Comparison of ENCODE assay signal across 15 mouse cellular contexts in the genomic region with DNA sequence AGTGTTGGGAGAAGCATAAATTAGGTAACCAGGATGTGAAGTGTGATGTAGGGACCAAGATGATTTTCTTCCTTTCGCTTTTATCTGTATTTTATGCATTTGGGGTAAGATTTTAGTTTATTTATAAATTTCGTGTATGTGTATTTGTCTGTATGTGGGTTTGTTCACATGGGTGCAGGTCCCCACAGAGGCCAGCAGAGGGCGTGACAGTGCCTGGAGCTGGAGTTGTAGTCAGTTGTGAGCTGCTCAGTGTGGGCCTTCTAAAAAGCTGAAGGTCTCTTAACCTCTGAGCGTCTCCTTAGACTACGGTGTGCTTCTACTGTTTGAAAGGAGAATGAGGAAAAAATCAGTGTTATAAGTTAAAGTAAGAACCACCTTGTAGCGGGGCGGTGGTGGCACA. TPM values are rescaled to one million over a fixed set of nuclear protein-coding genes. Genes with fewer than 3 reads are reported as not detected.
DNase-seq lines count a peak whose midpoint lies in the region; ATAC-seq and TF ChIP-seq lines count a peak whose summit lies in the region.
"Had no signal": no experiment of that assay in that cellular context is flagged by ENCODE, and none has a peak within 500 bp of the region (broad histone marks: within the 10 kb centered on the region; RNA-seq: fewer than 3 reads in every experiment).

No protein-coding gene starts in this region.

- H3K9me3 ChIP-seq in liver, embryonic 14.5 days (ENCODE audit: control insufficient read depth, low read length), result no peaks in the 10 kb centered on the region
- no peaks in the 10 kb centered on the region for H3K9me3 ChIP-seq in ES-E14 (ENCODE audit: control insufficient read depth, insufficient read depth, low read depth, low read length)
- H3K9me3 ChIP-seq: forebrain, embryonic 10.5 days; midbrain, embryonic 13.5 days; neural tube, embryonic 13.5 days had no signal

- in situ Hi-C loops in ES-E14 (cut with MboI; ENCODE audit: low sequenced_read_pairs in 2 of 2, unreplicated experiment in 2 of 2), result no loop called here

- no peaks in the 10 kb centered on the region for H3K4me1 ChIP-seq in liver, embryonic 14.5 days (replicated peaks; ENCODE audit: control insufficient read depth in 2 of 2, insufficient read depth in 2 of 2, low read length in 1 of 2)
- no peaks in the 10 kb centered on the region for H3K4me1 ChIP-seq in ES-E14 (ENCODE audit: control insufficient read depth in 2 of 2, insufficient read depth in 2 of 2, low read length in 2 of 2, poor library complexity in 1 of 2)
- H3K4me1 ChIP-seq: forebrain, embryonic 10.5 days; midbrain, embryonic 13.5 days; neural tube, embryonic 13.5 days had no signal

- H3K4me3 ChIP-seq in liver, embryonic 14.5 days (ENCODE audit: insufficient read depth in 1 of 2, low read depth in 2 of 2, low read length in 2 of 2), result no peak overlapping the region
- H3K4me3 ChIP-seq in ES-E14 (ENCODE audit: insufficient read depth in 1 of 2, low read depth in 1 of 2, low read length in 2 of 2, poor library complexity in 1 of 2, severe bottlenecking in 1 of 2), result no peak overlapping the region
- H3K4me3 ChIP-seq: forebrain, embryonic 10.5 days; midbrain, embryonic 13.5 days; neural tube, embryonic 13.5 days had no signal

- H3K9ac ChIP-seq in liver, embryonic 14.5 days (replicated peaks), result no peak overlapping the region
- H3K9ac ChIP-seq in ES-E14 (ENCODE audit: insufficient read depth, low read depth, low read length, poor library complexity, severe bottlenecking), result no peak overlapping the region
- H3K9ac ChIP-seq: midbrain, embryonic 13.5 days; neural tube, embryonic 13.5 days had no signal

- WGBS in liver, embryonic 14.5 days (ENCODE audit: insufficient replicate concordance), result 68% methylated on average over 7 of the region's 7 CpGs

- peak; percentile 44; the same call in 1 of the 2 replicates for TF ChIP-seq CTCF in liver, embryonic 14.5 days (IDR thresholded peaks at IDR 0.05; ENCODE audit: low read depth)

- H3K4me2 ChIP-seq in liver, embryonic 14.5 days (ENCODE audit: low read depth), result no peak overlapping the region
- H3K4me2 ChIP-seq: midbrain, embryonic 13.5 days; neural tube, embryonic 13.5 days had no signal

- TF ChIP-seq EP300 in liver, embryonic 14.5 days (IDR thresholded peaks at IDR 0.05; ENCODE audit: low read depth), result no peak

- no peaks in the 10 kb centered on the region for H3K36me3 ChIP-seq in liver, embryonic 14.5 days (replicated peaks; ENCODE audit: control insufficient read depth, insufficient read depth, low read depth)
- no peaks in the 10 kb centered on the region for H3K36me3 ChIP-seq in ES-E14 (ENCODE audit: control insufficient read depth, insufficient read depth, low read length, poor library complexity, severe bottlenecking)
- H3K36me3 ChIP-seq: forebrain, embryonic 10.5 days; midbrain, embryonic 13.5 days; neural tube, embryonic 13.5 days had no signal

- DNase-seq in CD4-positive, CD25-positive, alpha-beta regulatory T cell, adult 2 months (ENCODE audit: low read depth, low spot score), result peak; percentile 23
- DNase-seq in liver, embryonic 14.5 days (ENCODE audit: low read depth in 3 of 3, low spot score in 3 of 3), result no peak
- DNase-seq in liver (no peak), ES-E14 (ENCODE audit: low read depth, low spot score) (peak; percentile 34)
- no peak for DNase-seq in neural tube, embryonic 10.5 days (ENCODE audit: extremely low spot score, low spot score)
- DNase-seq in adrenal gland, adult 8-10 months, result no peak
- DNase-seq: cerebellum, postnatal 14 days; heart, adult 11 months; kidney, adult 8-10 months; right cerebral cortex, adult 18-20 months had no signal

- no peak overlapping the region for H3K27ac ChIP-seq in liver, embryonic 14.5 days
- no peak overlapping the region for H3K27ac ChIP-seq in ES-E14 (ENCODE audit: insufficient read depth, low read depth, low read length, poor library complexity, severe bottlenecking)
- H3K27ac ChIP-seq: forebrain, embryonic 10.5 days; midbrain, embryonic 13.5 days; neural tube, embryonic 13.5 days had no signal

- no peak for ATAC-seq in CD4-positive, CD25-positive, alpha-beta regulatory T cell, adult 4 months
- no peak for ATAC-seq in liver, embryonic 14.5 days (ENCODE audit: insufficient read depth)
- peak; percentile 60 for ATAC-seq in megakaryocyte progenitor cell, adult 5-6 weeks (replicated peaks; ENCODE audit: poor library complexity)
- ATAC-seq: midbrain, embryonic 13.5 days had no signal

- no peaks in the 10 kb centered on the region for H3K27me3 ChIP-seq in liver, embryonic 14.5 days (ENCODE audit: control insufficient read depth, insufficient read depth, low read length)
- H3K27me3 ChIP-seq: midbrain, embryonic 13.5 days; neural tube, embryonic 13.5 days had no signal

TF ChIP-seq in ES-E14, 5 proteins besides CTCF, POLR2A, EP300 and RAD21:
- TF ChIP-seq CHD2 (IDR thresholded peaks at IDR 0.05; ENCODE audit: low read depth, low read length), result no peak
- TF ChIP-seq ZNF384 (IDR thresholded peaks at IDR 0.05; ENCODE audit: low read depth, low read length), result no peak
- TF ChIP-seq HCFC1 (IDR thresholded peaks at IDR 0.05; ENCODE audit: borderline replicate concordance, insufficient read depth, low read length), result no peak
- TF ChIP-seq MAFK (IDR thresholded peaks at IDR 0.05; ENCODE audit: insufficient read depth, low read depth, low read length), result no peak
- no peak for TF ChIP-seq ZC3H11A (IDR thresholded peaks at IDR 0.05; ENCODE audit: borderline replicate concordance, low read depth, low read length)
TF ChIP-seq in ES-E14: peak in this region for 0.

RNA-seq across cellular contexts. Expression of gene Arrdc4, which starts 43.9 kb away (rescaled TPM):
- 1 to 10 TPM; 3.3 to 3.9 TPM for polyA plus RNA-seq in CD4-positive, CD25-positive, alpha-beta regulatory T cell, adult 4 months (2017; shearing (Covaris generic))
- polyA plus RNA-seq in liver, embryonic 14.5 days (2012; rRNA removed), result 1.00 and 1.4 TPM in 2 replicates
- polyA plus RNA-seq in liver, embryonic 14.5 days (2014; fragmentation: Nextera tagmentation; extraction: Ambion mirVana), result 4.1 and 4.3 TPM in 2 replicates
- total RNA-seq in ES-E14 (2012; rRNA removed), result 40.6 and 41.9 TPM in 2 replicates
- 3.7 and 8.2 TPM in 2 replicates for total RNA-seq in megakaryocyte progenitor cell, adult 5-6 weeks (2015)
- total RNA-seq in megakaryocyte progenitor cell, adult 5-6 weeks (2017), result 3.8 and 8.4 TPM in 2 replicates
- 10 to 100 TPM; 12.9 to 18.5 (median 18.1) TPM for total RNA-seq in adrenal gland, adult 8-10 months (2022)

Comparison
In these comparisons a context has a peak if more than half of its experiments do, and no peak if none do; other contexts are left out.
1. DNase-seq: peak in CD4-positive, CD25-positive, alpha-beta regulatory T cell, adult 2 months (single experiment) and ES-E14 (single experiment); none in liver, embryonic 14.5 days (0 of 3), liver (single experiment), neural tube, embryonic 10.5 days (single experiment) and adrenal gland, adult 8-10 months (single experiment).